Mouse (Mus musculus): ENCODE results near the gene Cdk5rap3. TPM values are rescaled to one million over a fixed set of nuclear protein-coding genes. Genes with fewer than 3 reads are reported as not detected.
A peak's percentile ranks its signal among the peaks of the same experiment; 100 is the strongest.

Gene Cdk5rap3
- total RNA-seq, 1 experiment from 2014 or later = 62.8 TPM

- DNase-seq = no peak
Observed at GRCm38 (mm10) chr11:96895886-96896285, 20.4 kb downstream of the Cdk5rap3 start.

- no peak for DNase-seq
Observed at GRCm38 (mm10) chr11:96893203-96893842, 23.0 kb downstream of the Cdk5rap3 start.

- DNase-seq = no peak
Observed at GRCm38 (mm10) chr11:96891784-96892527, 24.3 kb downstream of the Cdk5rap3 start.

- no peak for DNase-seq
Observed at GRCm38 (mm10) chr11:96886942-96887546, 29.3 kb downstream of the Cdk5rap3 start.

- DNase-seq = no peak
Observed at GRCm38 (mm10) chr11:96885901-96886340, 30.4 kb downstream of the Cdk5rap3 start.

GRCm38 (mm10) chr11:96880296-96880695 lies 36.0 kb downstream of the Cdk5rap3 start:
- no peak for DNase-seq

- DNase-seq = no peak
Observed at GRCm38 (mm10) chr11:96879359-96879758, 36.9 kb downstream of the Cdk5rap3 start.

GRCm38 (mm10) chr11:96878715-96879114 lies 37.6 kb downstream of the Cdk5rap3 start:
- no peak for DNase-seq

GRCm38 (mm10) chr11:96877071-96877470 lies 39.2 kb downstream of the Cdk5rap3 start:
- DNase-seq = no peak

- DNase-seq = no peak
Observed at GRCm38 (mm10) chr11:96876300-96877040, 39.8 kb downstream of the Cdk5rap3 start.

- DNase-seq = peak; percentile 80
Observed at GRCm38 (mm10) chr11:96875745-96876144, 40.6 kb downstream of the Cdk5rap3 start.

- no peak for DNase-seq
Observed at GRCm38 (mm10) chr11:96875270-96875669, 41.0 kb downstream of the Cdk5rap3 start.

GRCm38 (mm10) chr11:96873601-96874140 lies 42.6 kb downstream of the Cdk5rap3 start:
- no peak for DNase-seq

- DNase-seq = no peak
Observed at GRCm38 (mm10) chr11:96872441-96873379, 43.6 kb downstream of the Cdk5rap3 start.

- DNase-seq = peak; percentile 64
Observed at GRCm38 (mm10) chr11:96867149-96867548, 49.1 kb downstream of the Cdk5rap3 start.

- peak; percentile 29 for DNase-seq
Observed at GRCm38 (mm10) chr11:96863206-96863995, 52.9 kb downstream of the Cdk5rap3 start.

GRCm38 (mm10) chr11:96862534-96862933 lies 53.8 kb downstream of the Cdk5rap3 start:
- DNase-seq = no peak

GRCm38 (mm10) chr11:96861878-96862289 lies 54.4 kb downstream of the Cdk5rap3 start:
- peak; percentile 97 for DNase-seq

GRCm38 (mm10) chr11:96861446-96861845 lies 54.9 kb downstream of the Cdk5rap3 start:
- peak; percentile 40 for DNase-seq

- peak; percentile 86 for DNase-seq
Observed at GRCm38 (mm10) chr11:96860564-96860963, 55.7 kb downstream of the Cdk5rap3 start.
